Mouse (Mus musculus) liver, postnatal 0 days (tissue): ENCODE measurements around the gene Fbrsl1. TPM values are rescaled to one million over a fixed set of nuclear protein-coding genes. Genes with fewer than 3 reads are reported as not detected.

Source experiments
- ATAC-seq: fragments of 200-750 bp; cut with Nextera tagmentation; 2 replicates; pipeline ENCODE4 v1.8.0; 2017; ENCODE audit warnings: mild to moderate bottlenecking, moderate library complexity
- DNase-seq: peaks from one replicate; pipeline ENCODE4 v3.0.0-alpha.2; 2016
- H3K27ac ChIP-seq: fragments of 300-500 bp; sonication (generic); 2 replicates; pipeline ENCODE4 v1.5.1; 2014; ENCODE audit warnings: antibody characterized with exemption, moderate library complexity, mild to moderate bottlenecking, low read depth
- H3K27me3 ChIP-seq: fragments of 300-500 bp; sonication (generic); 2 replicates; pipeline ENCODE4 v1.6.1; 2014; ENCODE audit warnings: low read length, control low read depth, mixed read lengths; ENCODE audit not compliant: insufficient read depth
- H3K36me3 ChIP-seq: fragments of 300-500 bp; sonication (generic); replicated peaks from 2 replicates; pipeline ENCODE4 v1.6.1; 2014; ENCODE audit warnings: mild to moderate bottlenecking, control low read depth, low read length, moderate library complexity, mixed read lengths; ENCODE audit not compliant: insufficient read depth
- H3K4me1 ChIP-seq: fragments of 300-500 bp; sonication (generic); 2 replicates; pipeline ENCODE4 v1.6.1; 2014; ENCODE audit warnings: antibody characterized with exemption, mild to moderate bottlenecking, control low read depth; ENCODE audit not compliant: insufficient read depth
- H3K4me2 ChIP-seq: fragments of 300-500 bp; sonication (generic); 2 replicates; pipeline ENCODE4 v1.6.1; 2014; ENCODE audit warnings: low read depth, mild to moderate bottlenecking, low read length, moderate library complexity, mixed read lengths
- H3K4me3 ChIP-seq: fragments of 300-500 bp; sonication (generic); 2 replicates; pipeline ENCODE4 v1.5.1; 2014; ENCODE audit warnings: low read depth, low read length
- H3K9ac ChIP-seq: fragments of 300-500 bp; sonication (generic); replicated peaks from 2 replicates; pipeline ENCODE4 v1.6.1; 2014; ENCODE audit warnings: mild to moderate bottlenecking, moderate library complexity
- H3K9me3 ChIP-seq: fragments of 300-500 bp; sonication (generic); 2 replicates; pipeline ENCODE4 v1.6.1; 2016; ENCODE audit warnings: mild to moderate bottlenecking, control low read depth, low read length, mixed read lengths
- CTCF ChIP-seq: sonication (generic); IDR thresholded peaks from 2 replicates; pipeline ENCODE4 v1.5.1; 2016; ENCODE audit warnings: antibody characterized with exemption, low read depth
- EP300 ChIP-seq: IDR thresholded peaks from 2 replicates; pipeline ENCODE4 v1.6.1; 2016; ENCODE audit warnings: antibody characterized with exemption, low read depth, mild to moderate bottlenecking
- WGBS: fragments of 180-500 bp; shearing (Covaris S2); extraction: QIAGEN DNeasy Blood & Tissue Kit; methylation state at CpG from one replicate; pipeline ENCODE4 v1.1.7; 2014; ENCODE audit not compliant: insufficient replicate concordance; 5-methylcytosine and 5-hydroxymethylcytosine counted together
- polyA plus RNA-seq: library from polyadenylated mRNA; unstranded; fragments of >200 nt; fragmentation: Nextera tagmentation; extraction: Ambion mirVana; gene quantifications from 2 replicates; pipeline ENCODE4 v1.2.1, GENCODE M21; 2015

Gene Fbrsl1
- polyA plus RNA-seq, 1 experiment from 2014 or later, result 3.5 TPM

DNA sequence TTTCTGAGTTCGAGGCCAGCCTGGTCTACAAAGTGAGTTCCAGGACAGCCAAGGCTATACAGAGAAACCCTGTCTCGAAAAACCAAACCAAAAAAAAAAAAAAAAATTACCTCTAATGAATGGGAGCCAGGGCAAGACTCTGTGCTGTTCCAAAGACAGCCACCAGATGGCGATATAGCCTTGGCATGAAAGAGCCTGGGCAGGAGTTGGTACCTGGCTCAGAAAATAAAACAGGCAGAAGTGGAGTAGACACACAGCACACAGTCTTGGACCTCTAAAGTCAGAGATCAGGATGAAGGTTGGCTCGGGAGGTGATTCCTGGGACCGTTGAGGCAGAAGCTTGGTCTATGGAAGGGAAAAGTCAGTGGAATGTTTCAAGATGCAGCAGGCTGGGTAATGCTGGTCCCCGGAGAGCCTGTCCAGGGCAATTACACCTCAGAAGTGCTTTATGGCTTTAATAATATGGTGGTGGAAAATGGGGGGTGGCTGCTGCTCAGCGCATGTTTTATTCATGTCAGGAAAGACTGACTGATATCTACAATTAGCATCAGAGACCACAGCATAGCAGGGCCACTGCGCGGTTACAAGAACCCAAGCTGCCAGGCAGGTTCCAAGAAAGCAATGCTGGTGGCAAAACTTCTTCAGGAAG lies 90.6 kb downstream of the Fbrsl1 start:
- H3K9ac ChIP-seq, result no peak overlapping the region
- no peaks in the 10 kb centered on the region for H3K9me3 ChIP-seq
- TF ChIP-seq EP300 (no peak), CTCF (peak; percentile 93)
- H3K4me2 ChIP-seq, result no peak overlapping the region
- no peak overlapping the region for H3K4me3 ChIP-seq
- H3K4me1 ChIP-seq, result no peaks in the 10 kb centered on the region
- H3K27ac ChIP-seq, result no peak overlapping the region
- peak; percentile 67 for ATAC-seq
- DNase-seq, result peak; percentile 85
- no peaks in the 10 kb centered on the region for H3K27me3 ChIP-seq
- H3K36me3 ChIP-seq, result no peaks in the 10 kb centered on the region
- 42% methylated on average over 9 of the region's 9 CpGs for WGBS

DNA sequence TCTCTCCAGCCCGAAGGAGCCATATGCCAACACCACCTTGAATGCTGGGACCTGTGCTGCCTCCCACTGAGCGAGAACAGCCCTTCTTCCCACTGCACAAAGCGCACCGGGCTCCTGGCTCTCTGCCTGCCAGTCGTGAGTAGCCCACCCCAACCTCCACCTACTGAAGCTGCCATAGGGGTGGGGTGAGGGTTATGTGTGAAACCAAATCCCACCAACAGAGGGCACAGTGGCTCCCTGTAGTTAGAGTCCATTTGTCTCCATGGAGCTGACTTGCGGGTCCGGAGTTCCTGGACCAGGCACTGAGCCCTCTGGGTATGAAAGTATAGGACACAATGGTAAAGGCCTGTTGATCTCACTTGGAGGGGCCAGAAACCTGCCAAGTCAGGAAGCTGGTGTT lies 93.6 kb downstream of the Fbrsl1 start:
- no peak overlapping the region for H3K9ac ChIP-seq
- peak; percentile 43 for DNase-seq
- no peaks in the 10 kb centered on the region for H3K36me3 ChIP-seq
- H3K27me3 ChIP-seq, result no peaks in the 10 kb centered on the region
- TF ChIP-seq EP300 (no peak), CTCF (peak; percentile 59)
- no peak overlapping the region for H3K4me2 ChIP-seq
- ATAC-seq, result peak; percentile 35; the same call in 1 of the 2 replicates
- no peaks in the 10 kb centered on the region for H3K9me3 ChIP-seq
- no peak overlapping the region for H3K27ac ChIP-seq
- WGBS, result 16% methylated on average over 7 of the region's 7 CpGs
- no peak overlapping the region for H3K4me3 ChIP-seq
- H3K4me1 ChIP-seq, result no peaks in the 10 kb centered on the region

DNA sequence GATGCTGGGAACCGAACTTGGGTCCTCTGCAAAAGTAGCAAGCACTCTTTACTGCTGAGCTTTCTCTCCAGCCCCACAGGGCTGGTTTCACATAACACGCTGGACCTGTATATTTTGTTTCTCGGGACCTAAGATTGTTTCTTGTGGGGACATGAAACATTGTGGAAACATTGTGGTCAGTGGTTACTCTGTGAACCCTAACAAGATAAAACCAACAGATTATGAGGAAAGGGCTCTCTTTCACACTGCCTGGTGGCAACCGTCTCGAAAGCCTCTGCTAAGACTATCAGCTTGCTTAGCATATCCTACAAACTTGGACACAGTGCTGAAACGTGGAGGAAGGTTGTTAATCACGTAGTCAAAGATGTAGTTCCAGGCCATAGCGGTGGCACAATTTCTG lies 101.3 kb downstream of the Fbrsl1 start:
- 63% methylated on average over 8 of the region's 8 CpGs for whole genome bisulfite sequencing
- ATAC-seq (no peak), DNase-seq (no peak)
- H3K27me3 ChIP-seq, result peaks cover 24% of the 10 kb centered on the region
- H3K9ac ChIP-seq, result no peak overlapping the region
- H3K4me1 ChIP-seq, result peaks cover 10% of the 10 kb centered on the region
- H3K36me3 ChIP-seq, result no peaks in the 10 kb centered on the region
- TF ChIP-seq EP300 (no peak), CTCF (no peak)
- H3K4me3 ChIP-seq, result no peak overlapping the region
- H3K27ac ChIP-seq, result no peak overlapping the region
- no peak overlapping the region for H3K4me2 ChIP-seq
- H3K9me3 ChIP-seq, result no peaks in the 10 kb centered on the region

DNA sequence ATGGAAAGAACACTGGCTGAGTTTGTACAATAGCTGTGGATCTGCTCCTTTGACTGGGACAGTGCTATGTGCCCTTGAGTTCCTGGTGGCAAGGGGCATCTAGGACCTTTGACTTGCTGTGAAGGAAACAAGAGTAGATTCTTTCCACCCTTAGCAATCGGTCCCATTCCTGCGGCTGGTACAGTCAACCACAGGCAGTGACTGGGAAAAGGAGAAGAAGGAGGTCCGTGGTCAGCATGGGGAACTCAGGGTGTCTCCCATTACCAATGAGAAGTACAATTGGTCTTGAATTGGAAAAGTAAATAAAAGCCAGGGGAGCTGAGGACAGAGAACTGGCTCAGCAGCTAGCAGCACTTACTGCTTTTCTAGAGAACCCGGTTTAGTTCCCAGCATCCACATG lies 102.8 kb downstream of the Fbrsl1 start:
- Histone ChIP-seq H3K4me2 (no peak overlapping the region), H3K4me3 (no peak overlapping the region), H3K36me3 (no peaks in the 10 kb centered on the region), H3K27ac (no peak overlapping the region), H3K9ac (no peak overlapping the region), H3K27me3 (peaks cover 26% of the 10 kb centered on the region), H3K9me3 (no peaks in the 10 kb centered on the region), H3K4me1 (peaks cover 10% of the 10 kb centered on the region)
- DNase-seq, result no peak
- 47% methylated on average over 4 of the region's 4 CpGs for WGBS
- no peak for ATAC-seq
- TF ChIP-seq CTCF (no peak), EP300 (no peak)

DNA sequence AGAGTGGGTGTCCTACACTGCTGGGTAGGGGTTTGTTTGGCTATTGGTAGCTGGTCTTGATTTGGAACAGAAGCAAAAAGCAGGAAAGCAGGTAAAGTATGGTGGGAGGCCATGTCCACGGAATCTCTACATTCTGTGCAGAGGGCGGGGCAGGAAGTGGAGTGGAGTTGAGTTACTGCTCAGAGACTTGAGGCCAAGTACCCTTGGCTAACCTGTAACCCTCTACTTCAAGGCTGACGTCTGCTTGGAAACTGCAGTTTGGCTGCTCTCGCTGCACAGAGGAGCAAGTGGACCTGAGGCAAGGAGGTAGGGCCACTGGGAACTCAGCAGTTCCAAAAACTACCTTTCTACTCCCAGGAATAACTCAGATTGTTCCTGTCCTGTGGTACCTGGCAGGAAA lies 103.8 kb downstream of the Fbrsl1 start, which contains the start of gene Lrcol1:
Lrcol1 (plus strand) TSS at position 207 of the 400 bp plus-strand sequence.
- Histone ChIP-seq H3K4me1 (peaks cover 10% of the 10 kb centered on the region), H3K4me2 (no peak within 1 kb of the TSS), H3K36me3 (no peaks in the 10 kb centered on the region), H3K9me3 (no peaks in the 10 kb centered on the region), H3K4me3 (no peak within 1 kb of the TSS), H3K27ac (no peak within 1 kb of the TSS), H3K9ac (no peak within 1 kb of the TSS), H3K27me3 (peaks cover 26% of the 10 kb centered on the region)
- TF ChIP-seq CTCF, result no peak
- no peak for TF ChIP-seq EP300
- 71% methylated on average over 4 of the region's 4 CpGs for WGBS
- no peak for DNase-seq
- ATAC-seq, result no peak

DNA sequence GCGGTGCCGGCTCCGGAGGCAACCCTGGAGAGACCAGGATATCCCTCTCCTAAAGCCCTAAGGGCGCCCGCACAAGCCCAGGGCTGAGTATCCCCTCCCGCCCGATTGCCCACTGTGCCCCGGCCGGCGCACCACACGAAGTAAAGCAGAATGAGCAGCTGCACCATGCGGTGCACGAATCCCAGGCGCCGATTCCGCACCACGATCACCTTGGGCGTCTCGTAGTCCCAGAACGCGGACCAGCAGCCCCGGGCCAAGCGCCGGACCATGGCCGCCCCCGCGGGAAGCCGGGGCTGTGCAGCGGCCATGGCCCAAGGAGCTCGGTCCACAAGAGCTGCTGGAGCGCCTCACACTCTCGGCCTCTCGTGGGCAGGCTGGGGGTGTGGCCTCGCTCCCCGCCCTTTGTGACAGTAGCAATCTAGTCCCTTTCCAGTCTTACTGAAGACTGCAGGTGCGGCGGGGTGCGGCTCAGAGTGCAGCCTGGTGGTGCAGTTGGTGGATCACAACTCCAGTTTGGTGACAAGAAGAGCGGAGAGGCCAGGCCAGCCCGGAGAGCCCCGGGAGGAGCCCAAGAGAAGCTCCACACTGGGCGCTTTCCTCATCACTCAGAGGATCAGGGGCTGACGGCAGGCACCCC lies 105.5 kb downstream of the Fbrsl1 start, which contains the start of gene P2rx2:
P2rx2 (minus strand) TSS at position 565 of the 637 bp plus-strand sequence.
- 1% methylated on average over 43 of the region's 43 CpGs for WGBS
- peak within 1 kb of the TSS; percentile 73 for H3K4me2 ChIP-seq
- no peak within 1 kb of the TSS; the same call in 1 of the 2 replicates for H3K9ac ChIP-seq
- no peaks in the 10 kb centered on the region for H3K9me3 ChIP-seq
- no peak within 1 kb of the TSS for H3K27ac ChIP-seq
- H3K27me3 ChIP-seq, result peaks cover 26% of the 10 kb centered on the region
- peaks cover 3% of the 10 kb centered on the region; the same call in 1 of the 2 replicates for H3K36me3 ChIP-seq
- peaks cover 10% of the 10 kb centered on the region for H3K4me1 ChIP-seq
- ATAC-seq, result no peak
- TF ChIP-seq EP300, result no peak
- no peak for TF ChIP-seq CTCF
- H3K4me3 ChIP-seq, result peak within 1 kb of the TSS; percentile 39
- DNase-seq, result peak; percentile 54
